Mouse (Mus musculus): ENCODE data around the gene Snupn. TPM values are rescaled to one million over a fixed set of nuclear protein-coding genes. Genes with fewer than 3 reads are reported as not detected.

The Snupn gene
- 2.2 TPM for polyA plus RNA-seq (2015; fragmentation: Illumina TruSeq; extraction: RNeasy Lipid Tissue Mini Kit (QIAGEN cat#74804); ENCODE audit: insufficient read depth, low read depth, low replicate concordance)

GRCm38 (mm10) chr9:56950414-56951400 lies at the start of gene Snupn:
Snupn (plus strand) TSS chr9:56950878.

GRCm38 (mm10) chr9:56928041-56928811 lies 22.5 kb upstream of the Snupn start, which contains the start of gene Snx33:
Snx33 (minus strand) TSS chr9:56928371.

DNA sequence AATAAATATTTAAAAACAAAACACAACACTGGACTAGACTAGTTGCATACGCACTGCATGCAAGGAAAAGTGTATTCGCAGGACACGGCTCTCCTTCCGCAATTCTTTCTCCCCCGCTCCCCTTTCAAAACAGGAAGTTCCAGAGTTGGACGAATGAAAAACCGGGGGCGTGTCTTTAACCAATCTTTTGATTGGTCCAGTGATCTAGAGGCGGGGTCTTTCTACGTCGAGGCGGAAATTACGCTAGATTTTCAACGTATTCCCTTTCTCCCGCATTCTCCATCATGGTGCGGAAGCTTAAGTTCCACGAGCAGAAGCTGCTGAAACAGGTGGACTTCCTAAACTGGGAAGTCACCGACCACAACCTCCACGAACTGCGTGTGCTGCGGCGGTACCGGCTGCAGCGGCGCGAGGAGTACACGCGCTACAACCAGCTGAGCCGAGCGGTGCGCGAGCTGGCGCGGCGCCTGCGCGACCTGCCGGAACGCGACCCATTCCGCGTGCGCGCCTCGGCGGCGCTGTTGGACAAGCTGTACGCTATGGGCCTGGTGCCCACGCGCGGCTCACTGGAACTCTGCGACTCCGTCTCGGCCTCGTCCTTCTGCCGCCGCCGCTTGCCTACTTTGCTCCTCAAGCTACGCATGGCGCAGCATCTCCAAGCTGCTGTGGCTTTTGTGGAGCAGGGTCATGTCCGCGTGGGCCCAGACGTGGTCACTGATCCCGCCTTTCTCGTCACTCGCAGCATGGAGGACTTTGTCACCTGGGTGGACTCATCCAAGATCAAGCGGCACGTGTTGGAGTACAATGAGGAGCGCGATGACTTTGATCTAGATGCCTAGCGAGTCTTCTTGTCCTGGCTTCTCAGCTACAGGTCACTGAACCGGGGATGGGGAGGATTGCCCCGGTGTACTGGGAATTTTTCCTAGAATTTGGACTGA lies 13.2 kb upstream of the Snupn start, which contains the start of gene Imp3:
Gene Imp3 (plus strand): TSS at position 253 of the 938 bp plus-strand sequence.

GRCm38 (mm10) chr9:56994286-56995197 lies 43.9 kb downstream of the Snupn start, which contains the start of gene Ptpn9:
Ptpn9 (plus strand) TSS chr9:56994923.

Other genes starting within 250 kb of the Snupn start
- gene Lingo1, start 154.4 kb upstream of the Snupn start, polyA plus RNA-seq (2015; fragmentation: Illumina TruSeq; extraction: RNeasy Lipid Tissue Mini Kit (QIAGEN cat#74804); ENCODE audit: insufficient read depth, low read depth, low replicate concordance) = 0.42 TPM
- not detected for gene Odf3l1, start 86.2 kb upstream of the Snupn start, polyA plus RNA-seq (2015; fragmentation: Illumina TruSeq; extraction: RNeasy Lipid Tissue Mini Kit (QIAGEN cat#74804); ENCODE audit: insufficient read depth, low read depth, low replicate concordance)
- 3.8 TPM for gene Cspg4, start 85.8 kb upstream of the Snupn start, polyA plus RNA-seq (2015; fragmentation: Illumina TruSeq; extraction: RNeasy Lipid Tissue Mini Kit (QIAGEN cat#74804); ENCODE audit: insufficient read depth, low read depth, low replicate concordance)
- 4.6 TPM for gene Snx33, start 22.5 kb upstream of the Snupn start, polyA plus RNA-seq (2015; fragmentation: Illumina TruSeq; extraction: RNeasy Lipid Tissue Mini Kit (QIAGEN cat#74804); ENCODE audit: insufficient read depth, low read depth, low replicate concordance)
- gene Imp3, start 13.4 kb upstream of the Snupn start, polyA plus RNA-seq (2015; fragmentation: Illumina TruSeq; extraction: RNeasy Lipid Tissue Mini Kit (QIAGEN cat#74804); ENCODE audit: insufficient read depth, low read depth, low replicate concordance) = 35.8 TPM
- gene Ptpn9, start 44.0 kb downstream of the Snupn start, polyA plus RNA-seq (2015; fragmentation: Illumina TruSeq; extraction: RNeasy Lipid Tissue Mini Kit (QIAGEN cat#74804); ENCODE audit: insufficient read depth, low read depth, low replicate concordance) = 6.2 TPM
- gene Sin3a, start 121.2 kb downstream of the Snupn start, polyA plus RNA-seq (2015; fragmentation: Illumina TruSeq; extraction: RNeasy Lipid Tissue Mini Kit (QIAGEN cat#74804); ENCODE audit: insufficient read depth, low read depth, low replicate concordance) = 8.1 TPM
- 44.7 TPM for gene Man2c1, start 179.8 kb downstream of the Snupn start, polyA plus RNA-seq (2015; fragmentation: Illumina TruSeq; extraction: RNeasy Lipid Tissue Mini Kit (QIAGEN cat#74804); ENCODE audit: insufficient read depth, low read depth, low replicate concordance)
- 3.1 TPM for gene Neil1, start 197.4 kb downstream of the Snupn start, polyA plus RNA-seq (2015; fragmentation: Illumina TruSeq; extraction: RNeasy Lipid Tissue Mini Kit (QIAGEN cat#74804); ENCODE audit: insufficient read depth, low read depth, low replicate concordance)
- 27.4 TPM for gene Commd4, start 207.5 kb downstream of the Snupn start, polyA plus RNA-seq (2015; fragmentation: Illumina TruSeq; extraction: RNeasy Lipid Tissue Mini Kit (QIAGEN cat#74804); ENCODE audit: insufficient read depth, low read depth, low replicate concordance)

All from pancreas, adult 10 weeks (tissue).